Mouse (Mus musculus): ENCODE data around the gene Uchl1. TPM values are rescaled to one million over a fixed set of nuclear protein-coding genes. Genes with fewer than 3 reads are reported as not detected.

The Uchl1 gene
- polyA plus RNA-seq, 1 experiment from 2014 or later: 33.5 TPM

Other genes starting within 250 kb of the Uchl1 start
- 26.6 and 37.3 TPM in 2 replicates for gene Apbb2, start 57.3 kb upstream of the Uchl1 start, polyA plus RNA-seq (2016; fragmentation: Nextera tagmentation; extraction: Ambion mirVana)
- 21.8 and 28.9 TPM in 2 replicates for gene Limch1, start 69.7 kb downstream of the Uchl1 start, polyA plus RNA-seq (2016; fragmentation: Nextera tagmentation; extraction: Ambion mirVana)